Mouse (Mus musculus) gastrocnemius, adult 18-20 months (tissue): Measurements from ENCODE around the gene Slc37a3. TPM values are rescaled to one million over a fixed set of nuclear protein-coding genes. Genes with fewer than 3 reads are reported as not detected.
A peak's percentile ranks its signal among the peaks of the same experiment; 100 is the strongest.

Source experiments
- DNase-seq: peaks from one replicate; pipeline ENCODE4 v3.0.0; 2021; ENCODE audit warnings: low spot score
- total RNA-seq, 2 experiments: library from RNA; stranded (reverse); gene quantifications; 2 replicates each; pipeline ENCODE4 v1.2.3; 2021

Slc37a3 gene
- total RNA-seq, 2 experiments from 2014 or later: 11.6 to 16.2 TPM

DNA sequence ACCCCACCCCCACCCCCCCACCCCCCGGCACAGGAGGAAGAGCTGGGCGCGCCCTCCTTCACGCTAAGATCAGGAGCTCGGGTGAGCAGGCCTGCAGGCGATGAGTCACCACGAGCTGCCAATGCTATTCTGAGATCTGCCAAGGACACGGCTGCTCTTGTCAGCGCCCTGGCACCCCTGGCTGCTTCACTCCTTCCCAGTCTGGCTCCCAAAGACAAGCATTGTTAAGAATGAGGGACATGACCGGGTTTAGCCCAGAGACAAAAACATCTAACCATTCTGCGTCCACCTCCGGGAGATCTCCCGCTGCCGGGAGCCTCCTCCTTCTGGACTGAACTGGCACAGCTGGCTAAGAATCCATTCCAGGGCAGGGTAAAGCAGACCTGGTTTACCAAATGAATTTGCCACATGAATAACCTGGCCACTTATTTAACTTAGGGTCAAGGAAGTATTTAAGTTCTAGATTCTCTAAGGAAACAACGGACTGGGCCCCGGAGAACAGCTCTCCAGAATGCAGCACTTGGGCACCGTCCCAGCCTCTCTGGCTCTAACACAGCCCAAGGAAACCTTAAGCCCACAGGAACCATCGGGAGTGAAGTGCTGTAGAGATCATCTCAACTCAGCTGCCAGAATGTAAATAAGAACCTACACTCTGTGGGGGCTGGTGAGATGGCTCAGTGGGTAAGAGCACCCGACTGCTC is 58.3 kb downstream of the Slc37a3 start:
- DNase-seq: peak; percentile 68

DNA sequence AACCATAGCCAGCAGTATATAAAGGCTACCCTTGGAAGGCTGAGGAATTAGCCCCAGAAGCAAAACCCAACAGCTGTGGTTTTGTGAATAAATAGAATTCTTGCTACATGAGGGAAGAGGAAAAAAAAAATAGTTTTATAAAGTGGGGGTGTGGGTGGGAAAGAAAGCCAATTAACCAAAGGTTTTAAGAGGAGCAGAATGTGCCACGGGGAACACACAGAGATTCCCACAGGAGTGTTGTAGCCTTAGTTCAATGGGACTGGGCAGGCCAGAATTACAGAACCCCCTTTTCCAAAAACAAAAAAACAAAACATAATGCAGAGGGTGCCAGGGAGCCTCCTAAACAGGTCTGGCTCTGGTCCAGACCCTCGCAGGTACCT is 58.9 kb downstream of the Slc37a3 start:
- DNase-seq: no peak

DNA sequence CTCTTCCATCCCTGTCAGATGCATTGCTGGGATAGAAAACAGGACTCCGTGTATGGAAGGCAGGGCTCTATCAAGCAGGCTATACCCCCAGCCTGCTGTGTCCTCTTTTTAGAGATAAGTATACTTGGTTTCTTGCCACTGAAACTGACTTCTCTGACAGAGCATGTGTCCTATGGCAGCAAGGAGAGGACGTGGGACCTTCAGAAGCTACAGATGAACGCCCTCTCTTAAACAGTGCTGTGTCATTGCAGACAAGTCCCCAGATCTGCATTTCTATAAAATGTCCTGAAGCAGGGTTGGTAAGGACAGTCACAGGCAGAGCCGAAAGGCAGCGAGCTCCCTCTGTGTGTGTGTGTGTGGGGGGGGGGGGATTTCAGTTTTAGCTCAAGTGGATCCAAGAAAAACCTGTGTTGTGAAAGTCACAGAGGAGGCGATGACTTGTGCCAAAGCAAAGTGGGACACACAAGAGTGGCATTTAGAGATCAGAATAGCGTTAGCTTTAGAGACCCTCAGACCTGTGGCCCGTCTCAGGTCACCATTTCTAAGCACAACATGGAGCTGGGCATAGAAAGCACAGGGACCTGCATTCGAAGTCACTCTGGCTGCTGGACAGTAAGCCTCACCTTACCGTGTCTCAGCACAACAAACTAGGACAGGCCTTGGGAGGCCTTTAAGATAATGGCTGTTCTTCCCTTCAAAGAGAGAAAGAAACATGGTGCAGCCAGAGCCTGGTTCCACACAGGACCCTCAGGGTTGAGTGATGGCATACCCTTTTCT is 59.4 kb downstream of the Slc37a3 start:
- no peak for DNase-seq

DNA sequence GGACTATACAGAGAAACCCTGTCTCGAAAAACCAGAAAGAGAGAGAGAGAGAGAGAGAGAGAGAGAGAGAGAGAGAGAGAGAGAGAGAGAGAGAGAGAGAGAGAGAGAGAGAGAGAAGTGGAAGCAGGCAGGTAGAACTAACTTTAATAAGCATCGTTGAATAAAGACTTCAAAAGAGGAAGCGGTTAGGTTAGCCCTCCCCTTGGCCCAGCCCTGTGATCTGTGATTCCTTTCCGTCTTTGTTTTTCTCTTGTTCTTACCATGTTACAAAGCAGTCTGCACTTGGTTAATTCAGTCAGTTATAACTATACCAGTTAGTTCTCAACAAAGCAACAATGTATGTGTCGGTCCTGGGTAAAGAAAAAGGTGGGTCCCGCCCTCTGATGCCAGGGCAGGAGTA is 61.4 kb downstream of the Slc37a3 start:
- DNase-seq: no peak

DNA sequence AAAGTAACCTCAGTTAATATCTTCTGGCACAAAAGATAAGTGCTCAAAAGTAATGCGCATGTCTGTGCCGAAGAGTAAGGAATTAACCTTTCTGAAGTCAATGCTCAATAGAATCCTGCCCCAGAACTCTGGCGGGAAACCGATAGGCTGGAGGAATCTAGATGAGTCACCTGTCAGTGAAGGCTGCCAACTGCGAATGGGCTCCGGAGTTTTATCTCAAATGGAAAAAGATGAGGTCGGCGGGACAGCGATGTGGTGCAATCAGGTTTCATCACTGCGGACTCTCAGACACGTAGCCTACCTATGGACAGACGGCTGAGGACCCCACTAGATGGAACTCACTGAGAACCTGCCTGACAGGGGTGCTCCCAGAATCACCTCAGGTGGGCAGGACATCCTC is 63.0 kb downstream of the Slc37a3 start:
- no peak for DNase-seq

DNA sequence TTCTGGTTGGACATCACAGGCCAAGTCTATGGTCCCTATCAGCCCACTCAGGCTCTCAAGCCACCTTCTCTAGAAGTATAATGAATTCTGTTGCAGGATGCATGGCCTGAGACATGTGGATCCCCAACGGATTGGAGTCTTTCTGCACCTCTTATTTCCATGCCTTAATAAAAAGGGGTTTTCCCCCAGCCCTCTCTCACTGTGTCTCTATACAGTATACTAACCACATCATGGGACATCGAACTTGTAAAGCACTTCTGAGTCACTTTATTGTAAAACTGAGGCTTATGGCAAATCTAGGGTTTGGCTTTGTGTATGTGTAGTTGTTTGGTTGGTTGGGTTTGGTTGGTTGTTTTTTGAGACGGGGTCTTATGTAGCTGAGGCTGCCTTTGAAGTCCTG is 65.7 kb downstream of the Slc37a3 start:
- DNase-seq: no peak

DNA sequence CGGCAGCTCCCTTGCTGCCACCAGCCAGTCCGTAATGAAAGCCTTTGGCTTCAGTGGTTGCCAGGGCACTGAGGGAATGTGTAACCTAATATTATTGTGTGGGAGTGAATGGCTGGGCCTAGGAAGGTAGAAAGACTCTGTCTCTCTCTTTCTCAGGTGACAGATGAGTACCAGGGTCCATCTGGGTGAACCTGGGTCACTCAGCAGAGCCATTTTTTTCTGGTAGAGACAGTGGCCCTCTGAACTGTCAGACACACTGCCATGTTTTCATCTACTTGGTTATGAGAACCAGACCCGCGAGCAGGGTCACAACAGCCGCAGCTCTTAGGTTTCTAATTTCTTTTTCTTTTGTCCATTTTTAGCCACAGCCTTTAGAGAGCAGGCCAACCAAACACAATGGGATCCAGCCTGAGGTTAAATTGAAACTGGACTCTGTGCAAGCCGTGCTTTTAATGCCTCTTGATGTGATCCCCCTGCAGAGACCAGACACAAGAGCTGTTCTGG is 73.1 kb downstream of the Slc37a3 start:
- DNase-seq: no peak

DNA sequence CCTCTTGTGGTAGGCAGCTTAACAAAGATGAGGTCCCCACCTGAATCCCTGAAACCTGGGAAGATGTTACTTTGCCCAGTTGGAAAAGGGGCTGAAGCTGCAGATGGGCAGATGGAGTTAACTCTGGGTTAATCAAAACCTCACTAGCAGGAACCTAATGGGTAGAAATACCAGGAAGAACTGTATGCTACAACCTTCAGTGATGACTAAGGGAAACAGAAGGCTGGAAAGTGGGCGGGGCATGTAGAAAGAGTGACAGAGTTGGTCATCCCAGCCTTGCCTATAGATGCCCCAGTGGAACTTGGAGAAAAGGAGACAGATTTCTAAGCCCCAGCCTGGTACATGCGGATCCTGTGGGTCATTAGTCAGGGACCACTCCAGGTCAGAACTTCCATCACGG is 76.0 kb downstream of the Slc37a3 start:
- DNase-seq: no peak

DNA sequence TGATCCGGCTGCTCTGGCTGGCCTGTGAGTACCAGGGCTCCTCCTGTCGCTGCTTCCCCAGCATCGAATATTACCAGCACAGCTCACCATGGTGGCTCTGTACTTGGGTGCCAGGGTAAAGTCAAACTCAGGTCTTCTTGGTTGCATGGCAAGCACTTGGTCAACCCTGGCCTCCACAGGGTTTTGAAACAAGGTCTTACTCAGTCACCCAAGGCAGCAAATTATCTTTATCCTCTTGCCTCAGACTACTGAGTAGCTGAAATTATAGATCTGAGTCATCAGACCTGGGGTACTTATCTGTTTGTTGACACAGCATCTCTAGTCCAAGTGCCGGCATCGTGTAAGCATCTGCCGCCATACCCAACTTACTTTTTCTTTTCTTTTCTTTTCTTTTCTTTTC is 80.4 kb downstream of the Slc37a3 start:
- no peak for DNase-seq

DNA sequence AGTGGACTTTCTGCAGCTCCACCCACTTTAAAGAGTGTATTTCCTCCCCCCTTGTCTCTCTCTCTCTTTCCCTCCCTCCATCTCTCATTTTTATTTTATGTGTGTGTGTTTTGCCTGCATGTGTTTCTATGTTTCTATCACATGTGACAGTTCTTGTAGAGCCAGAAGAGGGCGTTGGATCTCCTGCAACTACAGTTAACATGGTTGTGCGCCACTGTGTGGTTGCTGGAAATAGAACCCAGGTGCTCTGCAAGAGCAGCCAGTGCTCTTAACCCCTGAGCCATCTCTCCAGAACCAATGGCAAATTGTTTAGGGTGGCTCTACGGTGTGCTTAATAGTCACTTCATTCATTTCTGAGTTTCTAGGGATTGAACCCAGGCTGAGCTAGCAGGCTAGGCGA is 81.0 kb downstream of the Slc37a3 start:
- no peak for DNase-seq

DNA sequence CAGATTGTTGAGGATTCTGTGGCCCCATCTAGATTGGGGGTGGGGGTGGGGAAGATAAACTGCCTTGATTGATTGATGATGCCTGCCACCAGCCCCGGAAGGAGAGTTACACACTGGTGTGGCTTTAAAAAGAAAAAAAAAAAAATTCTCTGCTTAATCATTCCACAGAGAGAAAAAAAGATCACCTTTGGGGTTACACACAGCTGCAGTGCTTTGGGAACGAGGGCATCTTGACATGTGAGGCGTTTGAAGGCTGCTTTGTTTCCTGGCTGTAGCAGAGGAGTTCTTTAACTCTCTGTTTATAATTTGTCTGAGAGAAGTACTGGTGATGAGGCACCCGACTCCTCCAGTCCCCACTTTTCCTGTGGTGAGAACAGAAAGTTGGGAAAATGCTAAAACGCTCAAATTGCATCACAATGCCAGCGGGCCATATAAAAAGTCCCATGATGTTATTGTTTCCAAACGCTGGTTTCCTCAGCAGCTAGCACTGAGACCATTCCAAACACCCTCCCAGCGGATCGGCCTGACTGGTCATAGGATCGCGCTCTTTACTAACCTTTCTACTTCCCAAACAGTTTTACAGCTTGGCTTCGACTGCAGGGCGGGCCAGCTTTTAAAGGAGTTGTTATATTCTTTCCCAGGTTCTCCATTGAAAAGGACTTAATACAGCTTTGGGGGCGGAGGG is 81.6 kb downstream of the Slc37a3 start:
- peak; percentile 54 for DNase-seq

DNA sequence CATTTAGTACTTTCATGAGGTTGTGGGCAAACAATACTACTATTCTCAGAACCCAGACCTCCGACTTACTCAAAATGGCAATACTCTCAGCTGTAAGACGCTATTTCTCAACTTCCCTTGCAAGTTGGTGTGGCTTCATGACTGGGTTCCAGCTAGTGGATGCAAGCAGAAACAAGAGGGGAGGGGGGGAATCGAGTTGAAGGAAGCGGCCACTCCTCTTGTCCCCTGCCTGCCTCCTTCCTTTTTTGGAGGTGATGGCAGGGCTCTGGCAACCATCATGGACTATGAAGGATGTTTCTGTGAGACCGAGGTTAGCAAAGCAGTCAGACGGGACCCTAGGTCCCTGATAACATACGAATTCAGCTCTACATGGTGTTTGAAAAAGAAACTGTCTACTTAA is 87.8 kb downstream of the Slc37a3 start:
- no peak for DNase-seq

DNA sequence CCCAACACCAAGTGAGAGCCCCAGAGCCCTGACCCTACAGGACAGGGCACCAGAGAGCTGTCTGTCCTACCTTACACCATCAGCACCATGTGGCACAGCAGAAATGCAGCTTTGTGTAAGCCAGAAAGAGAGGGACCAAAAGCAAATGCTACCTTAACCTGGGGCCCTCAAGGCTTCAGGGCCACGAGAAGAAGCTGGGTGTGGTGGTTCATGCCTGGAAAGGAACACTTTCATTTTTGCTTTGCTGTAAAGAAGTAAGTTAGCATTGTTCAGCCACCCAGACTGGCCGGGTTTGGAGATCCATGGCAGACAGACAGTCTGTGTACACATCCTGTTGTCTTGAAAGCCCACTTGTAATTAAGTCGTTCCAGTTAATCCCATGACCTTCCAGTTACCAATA is 89.7 kb downstream of the Slc37a3 start:
- DNase-seq: no peak

DNA sequence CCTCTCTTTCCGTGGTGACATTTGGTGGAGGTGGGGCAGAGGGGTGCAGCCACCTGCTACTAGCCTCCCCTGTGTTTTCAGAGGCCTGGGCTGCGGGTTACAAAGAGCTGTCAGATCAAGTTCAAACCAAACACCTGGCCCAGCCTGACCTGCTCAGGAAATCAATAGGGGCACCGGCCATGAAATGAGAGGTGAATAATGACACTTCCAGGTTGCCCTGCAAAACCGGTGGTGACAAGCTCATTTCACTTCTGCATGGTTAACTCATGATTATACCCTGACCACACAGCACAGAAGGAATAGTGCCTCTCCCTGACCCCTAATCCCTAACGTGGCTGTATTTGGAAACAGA is 90.8 kb downstream of the Slc37a3 start:
- no peak for DNase-seq

DNA sequence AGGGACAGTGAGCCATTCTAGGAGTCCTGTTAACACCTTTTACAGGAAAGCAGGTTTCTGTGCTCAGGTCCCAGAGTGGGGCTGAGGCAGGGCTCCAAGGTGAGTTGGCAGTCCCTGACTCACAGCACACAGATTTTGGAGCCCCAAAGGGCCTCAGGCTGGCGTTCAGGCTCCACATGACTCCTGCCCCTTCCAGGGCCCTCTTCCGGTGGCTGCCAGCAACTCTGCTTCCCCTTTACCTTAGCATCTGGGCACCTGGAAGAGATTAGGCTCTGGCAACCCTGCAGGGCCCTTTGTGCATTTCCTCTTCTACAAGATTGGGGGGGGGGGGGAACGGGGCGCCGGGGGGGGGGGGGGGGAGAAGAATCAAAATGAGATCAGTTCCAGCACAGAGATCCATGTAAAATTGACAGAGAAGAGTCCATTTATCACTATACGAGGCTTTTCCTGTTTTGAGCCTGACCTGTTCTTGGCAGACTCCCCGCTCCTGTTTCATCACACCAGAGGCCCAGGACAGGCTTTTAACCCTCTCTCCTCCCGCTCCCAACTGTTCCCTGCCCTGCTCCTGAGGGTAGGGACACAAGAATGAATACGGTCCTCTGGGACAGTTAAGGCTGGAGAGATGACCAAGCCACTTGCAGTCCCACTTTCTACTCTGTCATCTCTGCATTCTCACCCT is 91.3 kb downstream of the Slc37a3 start:
- no peak for DNase-seq

DNA sequence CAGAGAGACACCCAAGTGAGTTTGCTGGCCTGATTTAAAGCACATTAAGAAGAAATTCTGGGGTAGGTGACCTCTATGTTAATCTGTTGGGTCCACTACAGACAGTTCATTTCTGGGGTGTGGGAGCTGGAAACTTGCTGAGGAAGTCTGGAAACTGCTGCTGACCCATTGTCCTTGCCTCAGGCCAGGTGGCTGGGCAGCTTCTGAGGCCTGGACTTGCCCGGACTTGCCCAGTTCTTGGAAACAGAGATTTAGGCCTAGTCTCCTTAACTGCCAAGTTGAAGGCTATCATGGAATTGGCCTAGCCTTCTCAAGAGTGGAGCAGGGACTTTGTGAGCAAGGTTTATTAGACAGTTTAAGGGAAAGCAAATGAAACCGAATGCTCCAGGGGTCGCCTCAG is 92.6 kb downstream of the Slc37a3 start:
- no peak for DNase-seq

Other genes starting within 250 kb of the Slc37a3 start
- gene Kdm7a, start 170.9 kb downstream of the Slc37a3 start, total RNA-seq: 10 to 100 TPM; 25.3 to 26.2 TPM
- gene Rab19, start 3.5 kb upstream of the Slc37a3 start, total RNA-seq: not detected
- gene Mkrn1, start 42.8 kb upstream of the Slc37a3 start, total RNA-seq: 10 to 100 TPM; 14.0 to 16.4 TPM
- gene Dennd2a, start 180.2 kb upstream of the Slc37a3 start, total RNA-seq: 1 to 10 TPM; 2.8 to 3.1 TPM
- gene Adck2, start 196.2 kb upstream of the Slc37a3 start, total RNA-seq: 1 to 10 TPM; 4.3 to 4.9 TPM
- 1 to 10 TPM in 1 of 2 experiments, not detected in 1; 1.3 TPM for gene Gm42420, start 208.1 kb upstream of the Slc37a3 start, total RNA-seq
- 100 to 1,000 TPM; 383 to 422 TPM for gene Ndufb2, start 214.9 kb upstream of the Slc37a3 start, total RNA-seq